Mouse (Mus musculus) hindbrain, embryonic 10.5 days (tissue): ENCODE measurements around the gene Clic1. TPM values are rescaled to one million over a fixed set of nuclear protein-coding genes. Genes with fewer than 3 reads are reported as not detected.

Source experiments
- DNase-seq: peaks from one replicate; pipeline ENCODE4 v3.0.0-alpha.2; 2017; ENCODE audit warnings: low spot score
- H3K27ac ChIP-seq: fragments of 300-500 bp; sonication (generic); 2 replicates; pipeline ENCODE4 v1.5.1; 2016; ENCODE audit warnings: mild to moderate bottlenecking, moderate library complexity
- H3K27me3 ChIP-seq: fragments of 300-500 bp; sonication (generic); 2 replicates; pipeline ENCODE4 v1.6.1; 2016; ENCODE audit warnings: mild to moderate bottlenecking; ENCODE audit not compliant: poor library complexity, insufficient read depth, severe bottlenecking
- H3K36me3 ChIP-seq: fragments of 300-500 bp; sonication (generic); 2 replicates; pipeline ENCODE4 v1.6.1; 2016; ENCODE audit warnings: mild to moderate bottlenecking, moderate library complexity
- H3K4me1 ChIP-seq: fragments of 300-500 bp; sonication (generic); replicated peaks from 2 replicates; pipeline ENCODE4 v1.6.1; 2016; ENCODE audit warnings: mild to moderate bottlenecking
- H3K4me3 ChIP-seq: fragments of 300-500 bp; sonication (generic); 2 replicates; pipeline ENCODE4 v1.5.1; 2016; ENCODE audit warnings: mild to moderate bottlenecking, moderate library complexity
- H3K9me3 ChIP-seq: fragments of 300-500 bp; sonication (generic); 2 replicates; pipeline ENCODE4 v1.6.1; 2016; ENCODE audit warnings: mild to moderate bottlenecking, moderate library complexity
- WGBS: fragments of 180-500 bp; shearing (Covaris S2); methylation state at CpG from one replicate; pipeline ENCODE4 v1.1.7; 2016; 5-methylcytosine and 5-hydroxymethylcytosine counted together
- polyA plus RNA-seq: library from polyadenylated mRNA; unstranded; fragments of >200 nt; fragmentation: Nextera tagmentation; extraction: Ambion mirVana; gene quantifications from 2 replicates; pipeline ENCODE4 v1.2.1, GENCODE M21; 2016

Gene Clic1
- polyA plus RNA-seq, 1 experiment from 2014 or later: 239 TPM

- Histone ChIP-seq H3K9me3 (no peaks in the 10 kb centered on the region), H3K36me3 (peaks cover 100% of the 10 kb centered on the region), H3K27me3 (no peaks in the 10 kb centered on the region), H3K27ac (no peak overlapping the region), H3K4me3 (no peak overlapping the region), H3K4me1 (no peaks in the 10 kb centered on the region)
- WGBS: 90% methylated on average over 13 of the region's 13 CpGs
- no peak for DNase-seq
Observed at GRCm38 (mm10) chr17:35012430-35012829, 37.3 kb upstream of the Clic1 start.

- 84% methylated on average over 6 of the region's 6 CpGs for WGBS
Observed at GRCm38 (mm10) chr17:35013221-35013620, 36.5 kb upstream of the Clic1 start.

GRCm38 (mm10) chr17:35015296-35015695, 34.5 kb upstream of the Clic1 start:
- 92% methylated on average over 16 of the region's 16 CpGs for whole genome bisulfite sequencing
- Histone ChIP-seq H3K27ac (peak overlapping the region; percentile 6; the same call in 1 of the 2 replicates), H3K9me3 (no peaks in the 10 kb centered on the region), H3K4me3 (peak overlapping the region; percentile 14; the same call in 1 of the 2 replicates), H3K27me3 (no peaks in the 10 kb centered on the region), H3K4me1 (peaks cover 6% of the 10 kb centered on the region; the same call in 1 of the 2 replicates), H3K36me3 (peaks cover 83% of the 10 kb centered on the region)
- no peak for DNase-seq

More at GRCm38 (mm10) chr17:35013221-35013620, 36.5 kb upstream of the Clic1 start:
- Histone ChIP-seq H3K36me3 (peaks cover 97% of the 10 kb centered on the region), H3K9me3 (no peaks in the 10 kb centered on the region), H3K4me3 (no peak overlapping the region), H3K4me1 (no peaks in the 10 kb centered on the region), H3K27ac (no peak overlapping the region), H3K27me3 (no peaks in the 10 kb centered on the region)
- DNase-seq: no peak

GRCm38 (mm10) chr17:35016376-35016775, 33.4 kb upstream of the Clic1 start, which contains the start of gene Vwa7:
Vwa7 (plus strand) TSS chr17:35016579.
- WGBS: 87% methylated on average over 12 of the region's 12 CpGs
- H3K4me3 ChIP-seq: peak within 1 kb of the TSS; percentile 14; the same call in 1 of the 2 replicates
- peaks cover 73% of the 10 kb centered on the region for H3K36me3 ChIP-seq
- DNase-seq: no peak
- H3K4me1 ChIP-seq: peaks cover 15% of the 10 kb centered on the region
- no peaks in the 10 kb centered on the region for H3K27me3 ChIP-seq
- peak within 1 kb of the TSS; percentile 6; the same call in 1 of the 2 replicates for H3K27ac ChIP-seq
- H3K9me3 ChIP-seq: no peaks in the 10 kb centered on the region

- DNase-seq: no peak
- H3K27me3 ChIP-seq: no peaks in the 10 kb centered on the region
- H3K36me3 ChIP-seq: peaks cover 66% of the 10 kb centered on the region
- H3K9me3 ChIP-seq: no peaks in the 10 kb centered on the region
- H3K4me1 ChIP-seq: peaks cover 22% of the 10 kb centered on the region
- WGBS: 80% methylated on average over 10 of the region's 10 CpGs
- H3K27ac ChIP-seq: no peak overlapping the region
- H3K4me3 ChIP-seq: no peak overlapping the region
Observed at GRCm38 (mm10) chr17:35016791-35017705, 32.7 kb upstream of the Clic1 start.

GRCm38 (mm10) chr17:35017706-35018030, 32.1 kb upstream of the Clic1 start:
- Histone ChIP-seq H3K27me3 (no peaks in the 10 kb centered on the region), H3K36me3 (peaks cover 60% of the 10 kb centered on the region), H3K4me3 (no peak overlapping the region), H3K27ac (no peak overlapping the region), H3K9me3 (no peaks in the 10 kb centered on the region), H3K4me1 (peaks cover 24% of the 10 kb centered on the region)
- no peak for DNase-seq
- WGBS: 73% methylated on average over 14 of the region's 14 CpGs

GRCm38 (mm10) chr17:35018171-35018570, 31.6 kb upstream of the Clic1 start:
- H3K36me3 ChIP-seq: peaks cover 55% of the 10 kb centered on the region

GRCm38 (mm10) chr17:35019894-35020293, 29.9 kb upstream of the Clic1 start:
- H3K36me3 ChIP-seq: peaks cover 37% of the 10 kb centered on the region
- no peak for DNase-seq
- no peak overlapping the region for H3K4me3 ChIP-seq
- WGBS: 80% methylated on average over 11 of the region's 11 CpGs
- no peaks in the 10 kb centered on the region for H3K9me3 ChIP-seq
- 0 out of 2 replicates have a peak overlapping the region, but pooled peaks have one; percentile 35 for H3K27ac ChIP-seq
- no peaks in the 10 kb centered on the region for H3K27me3 ChIP-seq
- peaks cover 40% of the 10 kb centered on the region for H3K4me1 ChIP-seq

More at GRCm38 (mm10) chr17:35018171-35018570, 31.6 kb upstream of the Clic1 start:
- no peak for DNase-seq
- Histone ChIP-seq H3K9me3 (no peaks in the 10 kb centered on the region), H3K4me1 (peaks cover 24% of the 10 kb centered on the region), H3K4me3 (no peak overlapping the region), H3K27me3 (no peaks in the 10 kb centered on the region), H3K27ac (no peak overlapping the region)
- WGBS: 84% methylated on average over 3 of the region's 3 CpGs

- Histone ChIP-seq H3K27ac (no peak overlapping the region; the same call in 1 of the 2 replicates), H3K4me1 (peaks cover 44% of the 10 kb centered on the region), H3K36me3 (peaks cover 31% of the 10 kb centered on the region), H3K4me3 (no peak overlapping the region; the same call in 1 of the 2 replicates), H3K27me3 (no peaks in the 10 kb centered on the region), H3K9me3 (no peaks in the 10 kb centered on the region)
- WGBS: 91% methylated on average over 8 of the region's 8 CpGs
- no peak for DNase-seq
Observed at GRCm38 (mm10) chr17:35020551-35020950, 29.2 kb upstream of the Clic1 start.

- no peaks in the 10 kb centered on the region for H3K27me3 ChIP-seq
- DNase-seq: peak; percentile 92
- peaks cover 51% of the 10 kb centered on the region for H3K4me1 ChIP-seq
- peak overlapping the region; percentile 39 for H3K4me3 ChIP-seq
- peak overlapping the region; percentile 86 for H3K27ac ChIP-seq
- 8% methylated on average over 17 of the region's 17 CpGs for WGBS
- peaks cover 23% of the 10 kb centered on the region for H3K36me3 ChIP-seq
- no peaks in the 10 kb centered on the region for H3K9me3 ChIP-seq
Observed at GRCm38 (mm10) chr17:35021163-35021808, 28.5 kb upstream of the Clic1 start.

- H3K4me1 ChIP-seq: peaks cover 58% of the 10 kb centered on the region
- peak overlapping the region; percentile 86 for H3K27ac ChIP-seq
- no peaks in the 10 kb centered on the region for H3K27me3 ChIP-seq
- peaks cover 17% of the 10 kb centered on the region for H3K36me3 ChIP-seq
- DNase-seq: no peak
- no peaks in the 10 kb centered on the region for H3K9me3 ChIP-seq
- 66% methylated on average over 6 of the region's 6 CpGs for whole genome bisulfite sequencing
- peak overlapping the region; percentile 39 for H3K4me3 ChIP-seq
Observed at GRCm38 (mm10) chr17:35021842-35022477, 27.8 kb upstream of the Clic1 start.

- DNase-seq: no peak
- peaks cover 64% of the 10 kb centered on the region for H3K4me1 ChIP-seq
- peak overlapping the region; percentile 53; the same call in 1 of the 2 replicates for H3K27ac ChIP-seq
- WGBS: 93% methylated on average over 8 of the region's 8 CpGs
- H3K36me3 ChIP-seq: peaks cover 10% of the 10 kb centered on the region
- no peaks in the 10 kb centered on the region for H3K9me3 ChIP-seq
- no peaks in the 10 kb centered on the region for H3K27me3 ChIP-seq
- no peak overlapping the region for H3K4me3 ChIP-seq
Observed at GRCm38 (mm10) chr17:35022541-35023060, 27.2 kb upstream of the Clic1 start.
